Mouse (Mus musculus) heart, adult 8-10 months (tissue): ENCODE data around the gene Gm45234. TPM values are rescaled to one million over a fixed set of nuclear protein-coding genes. Genes with fewer than 3 reads are reported as not detected.
A peak's percentile ranks its signal among the peaks of the same experiment; 100 is the strongest.
"Not testable (repeated sequence)": the region's sequence is repeated elsewhere in the genome, so short reads cannot be mapped to it uniquely, and the experiment has no call there.

ENCODE experiments used
- DNase-seq: peaks from one replicate; pipeline ENCODE4 v3.0.0; 2022; ENCODE audit warnings: low spot score
- total RNA-seq, 4 experiments: library from RNA; stranded (reverse); gene quantifications; 2 replicates each; pipeline ENCODE4 v1.2.4; 2022

Gm45234 gene
- total RNA-seq: under 1 TPM in 1 of 4 experiments, not detected in 3; 0.41 TPM

- peak; percentile 58 for DNase-seq
Measured at GRCm38 (mm10) chr6:124755831-124756595, at the start of gene Gm45234, which contains the start of gene Atn1. TSS of gene Gm45234 (minus strand) at chr6:124756021. TSS of gene Atn1 (minus strand) at chr6:124756524.

GRCm38 (mm10) chr6:124804341-124804740 lies 48.5 kb upstream of the Gm45234 start:
- DNase-seq: no peak

- DNase-seq: not testable (repeated sequence)
Measured at GRCm38 (mm10) chr6:124803691-124804090, 47.9 kb upstream of the Gm45234 start.

- DNase-seq: no peak
Measured at GRCm38 (mm10) chr6:124803061-124803460, 47.2 kb upstream of the Gm45234 start.

GRCm38 (mm10) chr6:124802400-124802799 lies 46.6 kb upstream of the Gm45234 start:
- DNase-seq: not testable (repeated sequence)

GRCm38 (mm10) chr6:124796200-124796599 lies 40.4 kb upstream of the Gm45234 start:
- no peak for DNase-seq

GRCm38 (mm10) chr6:124795781-124796180 lies 40.0 kb upstream of the Gm45234 start:
- DNase-seq: no peak

GRCm38 (mm10) chr6:124791911-124792310 lies 36.1 kb upstream of the Gm45234 start:
- no peak for DNase-seq

GRCm38 (mm10) chr6:124790121-124790520 lies 34.3 kb upstream of the Gm45234 start:
- DNase-seq: no peak

- no peak for DNase-seq
Measured at GRCm38 (mm10) chr6:124789519-124789918, 33.7 kb upstream of the Gm45234 start.

- no peak for DNase-seq
Measured at GRCm38 (mm10) chr6:124787722-124788121, 31.9 kb upstream of the Gm45234 start.

GRCm38 (mm10) chr6:124786756-124787420 lies 31.1 kb upstream of the Gm45234 start:
- DNase-seq: no peak

GRCm38 (mm10) chr6:124782436-124782835 lies 26.6 kb upstream of the Gm45234 start:
- no peak for DNase-seq

GRCm38 (mm10) chr6:124780917-124781316 lies 25.1 kb upstream of the Gm45234 start:
- DNase-seq: no peak

- DNase-seq: no peak
Measured at GRCm38 (mm10) chr6:124779984-124780416, 24.2 kb upstream of the Gm45234 start.

GRCm38 (mm10) chr6:124779222-124779983 lies 23.6 kb upstream of the Gm45234 start, which contains the start of gene Lrrc23:
TSS of gene Lrrc23 (minus strand) at chr6:124779727.
- DNase-seq: no peak

GRCm38 (mm10) chr6:124770511-124770910 lies 14.7 kb upstream of the Gm45234 start:
- no peak for DNase-seq

- DNase-seq: no peak
Measured at GRCm38 (mm10) chr6:124770013-124770412, 14.2 kb upstream of the Gm45234 start.

- no peak for DNase-seq
Measured at GRCm38 (mm10) chr6:124769101-124769765, 13.4 kb upstream of the Gm45234 start, which contains the start of gene Eno2. TSS of gene Eno2 (minus strand) at chr6:124769673.

- DNase-seq: no peak
Measured at GRCm38 (mm10) chr6:124768704-124769044, 12.9 kb upstream of the Gm45234 start.

GRCm38 (mm10) chr6:124767920-124768703 lies 12.3 kb upstream of the Gm45234 start:
- DNase-seq: no peak
